Mouse (Mus musculus) left cerebral cortex, adult 2 months (tissue): ENCODE measurements around the gene Utp6. TPM values are rescaled to one million over a fixed set of nuclear protein-coding genes. Genes with fewer than 3 reads are reported as not detected.

Experiments used
- DNase-seq, 2 experiments: peaks; one replicate each; pipeline ENCODE4 v3.0.0; 2021 to 2022; ENCODE audit warnings: low spot score in 2 of 2, mixed read lengths in 1 of 2; ENCODE audit errors: extremely low spot score in 1 of 2
- H3K27ac ChIP-seq: fragments of 200-600 bp; 2 replicates; pipeline ENCODE4 v1.8.1; 2022
- H3K4me3 ChIP-seq: fragments of 200-600 bp; 2 replicates; pipeline ENCODE4 v1.8.1; 2022
- CTCF ChIP-seq: fragments of 200-600 bp; IDR thresholded peaks from 2 replicates; pipeline ENCODE4 v1.8.1; 2022; ENCODE audit warnings: antibody characterized with exemption, mild to moderate bottlenecking, moderate library complexity
- intact Hi-C: fragments of 180-260 bp; cut with DNase I; formaldehyde crosslinking; loops from one replicate; pipeline ENCODE4 v1.15.1; 2025
- total RNA-seq, 2 experiments: library from RNA; stranded (reverse); gene quantifications; 2 replicates each; pipeline ENCODE4 v1.2.3; 2021

Gene Utp6
- total RNA-seq, 2 experiments from 2014 or later, result 23.2 to 28.3 TPM

DNA sequence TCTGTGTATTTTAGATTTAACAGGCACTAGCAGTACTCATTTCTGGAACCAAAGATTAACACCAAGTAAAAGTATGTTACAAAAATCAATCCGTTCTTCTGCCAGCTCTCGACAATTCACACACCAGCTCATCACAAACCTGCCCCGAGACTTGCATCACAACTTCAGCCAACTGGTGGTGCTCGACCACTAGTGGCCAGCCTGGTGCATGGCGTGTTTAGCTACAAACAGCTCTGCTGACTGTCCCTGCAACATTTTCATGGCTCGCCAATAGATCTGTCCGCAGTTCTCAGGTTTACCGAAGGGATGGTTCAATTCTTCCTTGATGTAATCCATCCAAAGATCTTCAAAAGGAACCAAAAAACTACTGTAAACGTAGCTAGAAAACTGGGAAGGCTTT is 26.4 kb downstream of the Utp6 start:
- Histone ChIP-seq H3K4me3 (no peak overlapping the region), H3K27ac (no peak overlapping the region)
- no peak for DNase-seq
- intact Hi-C loops, result no loop called here
- no peak; the same call in 1 of the 2 replicates for TF ChIP-seq CTCF

GRCm38 (mm10) chr11:79922766-79923165 is 39.4 kb downstream of the Utp6 start:
- Histone ChIP-seq H3K4me3 (no peak overlapping the region), H3K27ac (no peak overlapping the region)
- no peak for TF ChIP-seq CTCF
- DNase-seq, result no peak
- intact Hi-C loops, result loop anchor here (5.0 kb wide), 2 partner anchors 300 to 335 kb away; no protein-coding TSS in a partner anchor

- H3K4me3 ChIP-seq, result no peak overlapping the region
- no peak for TF ChIP-seq CTCF
- no peak overlapping the region for H3K27ac ChIP-seq
- intact Hi-C loops, result loop anchor here (5.0 kb wide), 2 partner anchors 300 to 335 kb away; no protein-coding TSS in a partner anchor
- DNase-seq, result no peak
Observed at GRCm38 (mm10) chr11:79922157-79922556, 40.0 kb downstream of the Utp6 start.

- DNase-seq, result no peak
- H3K4me3 ChIP-seq, result no peak overlapping the region
- H3K27ac ChIP-seq, result no peak overlapping the region
- intact Hi-C loops, result loop anchor here (1.0 to 5.0 kb wide), 3 partner anchors 210 to 333 kb away; no protein-coding TSS in a partner anchor
- no peak for TF ChIP-seq CTCF
Observed at GRCm38 (mm10) chr11:79920505-79921025, 41.6 kb downstream of the Utp6 start.

- H3K27ac ChIP-seq, result no peak overlapping the region
- DNase-seq, result peak; percentile 80 to 84
- intact Hi-C loops, result loop anchor here (1.0 to 5.0 kb wide), 3 partner anchors 210 to 333 kb away; no protein-coding TSS in a partner anchor
- TF ChIP-seq CTCF, result peak; percentile 88
- no peak overlapping the region for H3K4me3 ChIP-seq
Observed at GRCm38 (mm10) chr11:79919685-79920504, 42.3 kb downstream of the Utp6 start.

DNA sequence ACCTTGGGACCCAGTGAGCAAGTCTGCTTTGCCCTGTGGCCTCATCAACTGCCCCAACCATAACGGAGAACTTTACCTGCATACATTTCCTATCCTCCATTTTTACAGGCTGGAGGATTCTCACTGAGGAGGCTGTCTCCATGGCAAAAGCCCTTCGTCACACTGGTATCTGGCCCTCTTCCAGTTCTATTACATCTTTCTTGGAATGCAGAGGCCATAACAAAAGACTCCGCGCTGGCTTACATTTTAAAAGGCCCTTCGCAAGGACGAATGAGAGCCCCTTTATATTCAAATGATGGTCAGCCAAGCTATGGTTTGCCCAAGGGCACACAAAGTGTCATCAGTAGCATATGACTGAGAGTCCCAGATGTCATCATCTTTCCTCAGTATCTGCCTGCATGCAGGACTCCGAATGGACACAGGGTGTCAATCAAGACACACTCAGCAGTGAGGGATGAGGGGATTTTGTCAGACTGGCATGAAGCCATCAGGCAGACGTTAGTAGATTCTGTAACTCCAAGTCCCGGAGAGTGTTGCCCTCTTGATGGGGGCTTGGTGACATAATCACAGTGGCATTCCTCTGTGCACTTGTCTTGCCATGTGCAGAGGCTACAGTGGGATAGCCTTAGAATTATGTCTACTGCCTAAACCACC is 46.4 kb downstream of the Utp6 start:
- TF ChIP-seq CTCF, result no peak
- Histone ChIP-seq H3K4me3 (no peak overlapping the region), H3K27ac (no peak overlapping the region)
- intact Hi-C loops, result no loop called here
- no peak for DNase-seq

- no peak for TF ChIP-seq CTCF
- peak in 1 of 2 experiments; percentile 15 for DNase-seq
- intact Hi-C loops, result no loop called here
- no peak overlapping the region for H3K27ac ChIP-seq
- no peak overlapping the region for H3K4me3 ChIP-seq
Observed at GRCm38 (mm10) chr11:79908600-79909483, 53.3 kb downstream of the Utp6 start.

DNA sequence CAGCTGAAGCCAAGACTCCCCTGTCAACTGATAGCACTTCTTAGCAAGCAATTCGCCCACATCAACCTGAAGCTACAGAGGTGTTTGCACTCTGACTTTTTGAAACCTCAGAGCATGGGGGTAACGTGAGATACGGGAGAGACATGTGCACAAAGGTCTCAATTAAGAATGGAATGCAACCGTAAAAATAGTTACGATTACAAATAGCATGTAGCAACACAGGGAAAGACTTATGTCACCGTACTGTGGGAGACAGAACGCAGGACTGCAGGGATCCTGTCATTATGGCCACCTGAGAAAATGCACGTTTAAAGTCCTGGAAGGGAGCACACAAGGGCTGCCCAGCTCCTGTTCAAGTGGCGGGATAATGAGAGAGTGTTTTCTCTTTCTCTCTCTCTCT is 55.3 kb downstream of the Utp6 start:
- Histone ChIP-seq H3K4me3 (no peak overlapping the region), H3K27ac (no peak overlapping the region)
- no peak for TF ChIP-seq CTCF
- no peak for DNase-seq
- intact Hi-C loops, result no loop called here

DNA sequence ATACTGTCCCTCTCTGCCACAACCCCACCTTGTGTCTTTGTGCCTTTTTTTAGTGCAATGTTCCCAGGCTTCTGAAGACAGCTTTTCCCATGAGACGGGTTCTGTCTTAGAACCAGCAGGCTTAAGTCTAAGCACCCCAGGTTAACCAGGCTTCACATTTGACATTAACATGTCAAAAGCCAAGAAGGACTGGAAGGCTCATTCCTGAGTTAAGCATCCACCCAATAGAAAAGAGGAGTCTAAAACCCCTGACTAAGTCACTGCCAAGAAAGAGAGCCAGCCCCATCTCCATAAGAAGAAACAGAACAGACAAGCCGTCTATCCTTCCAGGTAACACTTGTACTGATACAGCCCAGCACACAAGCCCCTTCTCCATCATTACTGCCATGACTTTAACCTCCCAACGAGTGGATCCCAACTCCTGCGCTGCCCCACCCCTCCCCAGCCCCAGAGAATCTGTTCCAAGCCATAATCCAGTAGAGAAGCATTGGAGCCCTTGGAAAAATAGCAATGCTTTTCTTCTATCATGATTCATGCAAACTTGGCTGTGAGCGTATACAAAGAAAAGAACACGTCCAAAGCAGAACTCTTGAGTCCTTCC is 59.2 kb downstream of the Utp6 start:
- no peak overlapping the region for H3K27ac ChIP-seq
- no peak for DNase-seq
- no peak for TF ChIP-seq CTCF
- intact Hi-C loops, result no loop called here
- no peak overlapping the region for H3K4me3 ChIP-seq

DNA sequence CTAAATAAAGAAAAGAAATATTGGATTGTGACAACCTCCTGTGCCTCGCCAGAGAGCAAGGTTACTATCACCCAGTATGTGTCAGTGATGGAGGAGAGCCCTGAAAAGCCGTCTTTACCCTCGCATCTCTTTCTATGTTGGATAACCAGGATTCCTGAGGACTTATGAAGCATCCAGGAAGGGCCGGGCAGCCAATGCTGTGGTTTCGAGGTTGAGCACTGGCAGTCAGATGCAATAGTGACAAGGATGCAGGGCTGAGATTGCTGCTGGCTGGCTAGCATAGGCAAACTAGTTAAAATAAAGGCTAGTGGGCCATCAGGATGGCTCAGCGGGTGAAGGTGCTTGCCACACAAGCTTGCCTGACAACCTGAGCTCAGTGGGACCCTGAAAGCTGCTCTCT is 61.0 kb downstream of the Utp6 start:
- no peak for DNase-seq
- intact Hi-C loops, result no loop called here
- TF ChIP-seq CTCF, result no peak
- H3K27ac ChIP-seq, result no peak overlapping the region
- H3K4me3 ChIP-seq, result no peak overlapping the region

DNA sequence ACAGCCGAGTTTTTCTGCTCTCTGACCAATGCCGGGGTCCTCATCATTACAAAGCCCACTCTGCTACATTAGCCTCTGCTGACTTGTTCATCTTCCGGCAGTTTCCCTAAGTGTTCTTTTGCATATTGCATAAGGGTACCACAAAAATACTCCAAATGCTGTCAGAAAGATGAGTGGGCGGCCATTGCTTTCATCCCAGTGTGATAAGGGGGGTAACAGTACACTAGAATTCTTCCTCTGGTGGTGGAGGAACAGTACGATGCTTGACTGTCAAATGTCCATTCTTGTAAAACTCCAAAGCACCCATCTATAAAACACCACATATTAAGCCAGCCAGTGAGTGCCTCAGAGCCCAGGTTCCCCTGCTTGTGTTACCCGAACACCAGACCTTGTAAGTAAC is 69.9 kb downstream of the Utp6 start:
- intact Hi-C loops, result no loop called here
- H3K27ac ChIP-seq, result no peak overlapping the region
- H3K4me3 ChIP-seq, result no peak overlapping the region
- peak; percentile 13 to 14 for DNase-seq
- peak; percentile 40 for TF ChIP-seq CTCF
